Mouse (Mus musculus) E14TG2a.4 (cell line): Measurements from ENCODE around the gene Exoc4.

ENCODE experiments used
- CTCF ChIP-seq: conservative IDR thresholded peaks from 2 replicates; pipeline ENCODE4 v1.5.1; 2014; ENCODE audit warnings: low read length
- POU5F1 ChIP-seq: IDR thresholded peaks from 2 replicates; pipeline ENCODE4 v1.6.1; 2014; ENCODE audit warnings: low read length, borderline replicate concordance

- TF ChIP-seq CTCF (no peak), POU5F1 (no peak)
Measured at GRCm38 (mm10) chr6:33247146-33247545, 1.7 kb upstream of the Exoc4 start.
